Mouse (Mus musculus): ENCODE measurements around the gene Fbxo3. TPM values are rescaled to one million over a fixed set of nuclear protein-coding genes. Genes with fewer than 3 reads are reported as not detected.
"Not testable (repeated sequence)": the region's sequence is repeated elsewhere in the genome, so short reads cannot be mapped to it uniquely, and the experiment has no call there.

Gene Fbxo3
- polyA plus RNA-seq, 1 experiment from 2014 or later: 56.6 TPM

DNA sequence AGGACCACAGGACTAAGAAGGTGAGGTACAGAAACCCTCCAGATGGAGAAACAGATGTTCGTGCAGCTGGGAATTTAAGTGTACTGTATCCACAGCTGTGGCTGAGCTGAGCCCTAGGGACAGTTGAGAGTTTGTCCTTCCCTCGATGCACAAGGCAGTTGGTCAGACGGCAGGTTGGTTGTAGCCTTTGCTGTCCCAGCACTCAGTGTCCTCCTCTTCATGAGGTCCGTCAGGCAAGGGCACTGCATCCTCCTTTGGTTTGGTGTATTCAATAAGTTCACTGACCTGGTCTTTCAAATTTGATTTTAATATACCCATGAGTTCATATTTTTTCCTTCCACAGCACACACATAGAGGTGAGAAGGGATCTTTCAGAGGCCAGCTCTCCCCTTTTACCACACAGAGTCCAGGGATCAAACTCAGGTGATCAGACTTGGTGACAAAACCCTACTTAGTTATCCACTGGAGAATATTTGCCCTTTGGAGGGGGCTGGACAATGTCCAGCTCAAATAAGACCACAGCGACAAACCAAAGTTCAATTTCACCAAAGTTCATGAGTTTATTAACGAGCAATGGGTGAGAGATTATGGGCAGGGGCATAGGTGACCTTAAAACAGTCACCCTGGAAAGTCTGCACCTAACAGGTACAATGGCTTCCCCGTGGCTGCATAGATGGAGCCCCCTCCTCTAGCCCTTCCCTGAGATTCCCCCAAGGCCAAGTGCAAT, 19.6 kb upstream of the Fbxo3 start:
- Histone ChIP-seq H3K9me3 (no peaks in the 10 kb centered on the region), H3K4me1 (no peaks in the 10 kb centered on the region), H3K27ac (no peak overlapping the region), H3K27me3 (peaks cover 7% of the 10 kb centered on the region; the same call in 1 of the 2 replicates), H3K36me3 (no peaks in the 10 kb centered on the region), H3K4me2 (replicated peaks) (no peak overlapping the region), H3K4me3 (no peak overlapping the region), H3K9ac (no peak overlapping the region)
- WGBS: 78% methylated on average over 7 of the region's 7 CpGs
- ATAC-seq (ENCODE audit: low FRiP score, low read depth): no peak

DNA sequence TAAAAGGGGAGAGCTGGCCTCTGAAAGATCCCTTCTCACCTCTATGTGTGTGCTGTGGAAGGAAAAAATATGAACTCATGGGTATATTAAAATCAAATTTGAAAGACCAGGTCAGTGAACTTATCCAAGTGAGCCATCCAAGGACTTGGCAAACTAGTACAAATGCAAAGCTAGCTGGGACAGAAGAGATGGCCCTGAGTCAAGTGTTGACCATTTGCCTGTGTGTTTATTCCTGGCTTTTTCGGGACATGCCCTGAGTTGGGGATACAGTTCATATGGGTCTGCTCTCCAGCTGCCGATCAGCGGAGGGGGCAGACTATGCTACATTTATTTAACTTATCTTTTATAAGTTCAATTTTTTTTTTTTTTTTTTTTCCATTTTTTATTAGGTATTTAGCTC, 18.7 kb upstream of the Fbxo3 start:
- not testable (repeated sequence) for H3K9me3 ChIP-seq; H3K27me3 ChIP-seq; ATAC-seq (ENCODE audit: low FRiP score, low read depth); H3K4me3 ChIP-seq; H3K9ac ChIP-seq; H3K4me1 ChIP-seq; H3K27ac ChIP-seq; H3K4me2 ChIP-seq (replicated peaks); H3K36me3 ChIP-seq
- WGBS: 96% methylated on average over 3 of the region's 3 CpGs

GRCm38 (mm10) chr2:104023096-104023495, 4.4 kb upstream of the Fbxo3 start:
- 74% methylated on average over 7 of the region's 7 CpGs for WGBS
- no peak for ATAC-seq (ENCODE audit: low FRiP score, low read depth)
- H3K4me1 ChIP-seq: 0 out of 2 replicates have a peak, but pooled peaks cover 3% of the 10 kb centered on the region

GRCm38 (mm10) chr2:104024656-104025055, 2.9 kb upstream of the Fbxo3 start:
- H3K4me3 ChIP-seq: no peak overlapping the region
- no peak overlapping the region for H3K9ac ChIP-seq
- WGBS: 83% methylated on average over 4 of the region's 4 CpGs
- no peak for ATAC-seq (ENCODE audit: low FRiP score, low read depth)
- no peaks in the 10 kb centered on the region for H3K9me3 ChIP-seq
- no peaks in the 10 kb centered on the region for H3K36me3 ChIP-seq
- H3K27ac ChIP-seq: no peak overlapping the region
- no peaks in the 10 kb centered on the region for H3K27me3 ChIP-seq
- peaks cover 16% of the 10 kb centered on the region for H3K4me1 ChIP-seq
- H3K4me2 ChIP-seq (replicated peaks): no peak overlapping the region

More at GRCm38 (mm10) chr2:104023096-104023495, 4.4 kb upstream of the Fbxo3 start:
- H3K27ac ChIP-seq: no peak overlapping the region
- no peaks in the 10 kb centered on the region for H3K9me3 ChIP-seq
- no peaks in the 10 kb centered on the region for H3K27me3 ChIP-seq
- H3K4me3 ChIP-seq: no peak overlapping the region
- no peak overlapping the region for H3K9ac ChIP-seq
- H3K4me2 ChIP-seq (replicated peaks): no peak overlapping the region
- no peaks in the 10 kb centered on the region for H3K36me3 ChIP-seq

GRCm38 (mm10) chr2:104028139-104028723, 710 bp downstream of the Fbxo3 start, which contains the start of gene 4931422A03Rik:
Gene 4931422A03Rik, minus strand, starts transcription at chr2:104028361.
- ATAC-seq (ENCODE audit: low FRiP score, low read depth): peak; percentile 51; the same call in 1 of the 2 replicates
- Histone ChIP-seq H3K9ac (peak within 1 kb of the TSS; percentile 97), H3K27me3 (no peaks in the 10 kb centered on the region), H3K27ac (peak within 1 kb of the TSS; percentile 33; the same call in 1 of the 2 replicates), H3K4me3 (peak within 1 kb of the TSS; percentile 97), H3K4me1 (peaks cover 22% of the 10 kb centered on the region), H3K9me3 (no peaks in the 10 kb centered on the region), H3K4me2 (replicated peaks) (peak within 1 kb of the TSS; percentile 85), H3K36me3 (peaks cover 7% of the 10 kb centered on the region)
- under 1% methylated on average over 32 of the region's 32 CpGs for WGBS

GRCm38 (mm10) chr2:104029074-104029473, 1.6 kb downstream of the Fbxo3 start:
- WGBS: 78% methylated on average over 2 of the region's 2 CpGs
- Histone ChIP-seq H3K36me3 (peaks cover 14% of the 10 kb centered on the region), H3K9me3 (no peaks in the 10 kb centered on the region), H3K4me1 (peaks cover 22% of the 10 kb centered on the region), H3K9ac (peak overlapping the region; percentile 97; the same call in 1 of the 2 replicates), H3K4me2 (replicated peaks) (peak overlapping the region; percentile 85), H3K27ac (no peak overlapping the region), H3K4me3 (peak overlapping the region; percentile 97), H3K27me3 (no peaks in the 10 kb centered on the region)
- ATAC-seq (ENCODE audit: low FRiP score, low read depth): no peak

GRCm38 (mm10) chr2:104030381-104030780, 2.9 kb downstream of the Fbxo3 start:
- H3K9me3 ChIP-seq: no peaks in the 10 kb centered on the region
- no peak for ATAC-seq (ENCODE audit: low FRiP score, low read depth)
- no peak overlapping the region for H3K4me3 ChIP-seq
- H3K27me3 ChIP-seq: no peaks in the 10 kb centered on the region
- peaks cover 23% of the 10 kb centered on the region for H3K36me3 ChIP-seq
- 78% methylated on average over 3 of the region's 3 CpGs for WGBS
- H3K27ac ChIP-seq: no peak overlapping the region
- H3K4me1 ChIP-seq: peaks cover 22% of the 10 kb centered on the region
- H3K4me2 ChIP-seq (replicated peaks): no peak overlapping the region
- no peak overlapping the region for H3K9ac ChIP-seq

- ATAC-seq (ENCODE audit: low FRiP score, low read depth): no peak
- Histone ChIP-seq H3K9me3 (no peaks in the 10 kb centered on the region), H3K9ac (no peak overlapping the region), H3K4me2 (replicated peaks) (no peak overlapping the region), H3K36me3 (peaks cover 37% of the 10 kb centered on the region), H3K27me3 (no peaks in the 10 kb centered on the region), H3K4me1 (peaks cover 22% of the 10 kb centered on the region), H3K27ac (no peak overlapping the region), H3K4me3 (no peak overlapping the region)
- 88% methylated on average over 3 of the region's 3 CpGs for WGBS
Observed at GRCm38 (mm10) chr2:104032056-104032455, 4.5 kb downstream of the Fbxo3 start.

DNA sequence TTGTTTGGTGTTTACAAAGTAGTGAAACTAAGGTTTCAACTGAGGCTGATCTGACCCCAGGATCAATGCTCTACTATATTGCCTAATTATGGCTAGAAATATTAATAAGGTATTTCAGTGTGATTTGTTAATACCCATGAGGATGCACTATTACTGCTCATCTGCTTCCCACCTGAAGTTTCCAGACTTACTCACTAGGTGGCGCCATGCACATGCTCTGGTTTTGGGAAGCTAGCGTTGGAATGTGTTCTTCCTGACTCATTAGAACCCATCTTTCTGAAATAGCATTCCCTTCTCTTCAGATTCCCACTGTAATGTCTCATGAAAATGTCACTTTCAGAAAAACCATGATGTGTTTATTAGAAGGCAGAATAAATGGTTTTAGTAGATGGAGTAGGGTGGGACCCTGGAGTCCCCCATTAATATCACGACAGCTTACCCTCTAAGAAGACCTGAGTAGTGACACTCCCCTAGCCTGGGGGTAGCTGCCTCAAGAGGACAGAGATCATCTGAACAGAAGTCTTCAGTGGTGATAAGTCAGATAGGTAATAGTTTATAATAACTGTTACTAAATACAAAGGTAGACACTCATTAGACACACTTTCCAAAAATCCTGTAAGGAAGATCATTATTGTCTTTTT, 7.4 kb downstream of the Fbxo3 start:
- no peak for ATAC-seq (ENCODE audit: low FRiP score, low read depth)
- Histone ChIP-seq H3K4me2 (replicated peaks) (no peak overlapping the region), H3K36me3 (peaks cover 57% of the 10 kb centered on the region), H3K9me3 (no peaks in the 10 kb centered on the region), H3K4me3 (no peak overlapping the region), H3K27me3 (no peaks in the 10 kb centered on the region), H3K9ac (no peak overlapping the region), H3K27ac (no peak overlapping the region), H3K4me1 (peaks cover 3% of the 10 kb centered on the region; the same call in 1 of the 2 replicates)
- 33% methylated on average over 3 of the region's 3 CpGs for WGBS

DNA sequence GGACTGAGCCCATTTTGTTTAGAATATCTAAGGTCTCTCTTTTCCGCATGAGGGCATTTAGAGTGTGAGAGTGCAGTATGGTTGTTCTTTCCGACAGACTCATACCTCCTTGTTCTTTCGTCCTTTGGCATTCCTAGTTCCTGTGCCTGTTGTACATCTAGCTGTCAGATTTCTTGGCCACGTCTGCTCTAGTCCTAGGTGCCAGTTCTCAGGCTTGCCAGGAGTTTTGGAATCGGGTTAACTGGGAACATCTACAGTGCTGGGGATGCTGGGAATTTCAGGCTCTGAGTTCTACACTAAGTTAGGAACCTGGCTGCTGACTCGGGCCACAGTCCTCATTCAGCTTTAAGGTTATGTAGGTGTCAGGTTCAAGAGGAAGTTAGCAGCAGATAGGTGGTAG, 8.1 kb downstream of the Fbxo3 start:
- H3K9me3 ChIP-seq: no peaks in the 10 kb centered on the region
- no peak for ATAC-seq (ENCODE audit: low FRiP score, low read depth)
- H3K4me2 ChIP-seq (replicated peaks): no peak overlapping the region
- no peak overlapping the region for H3K4me3 ChIP-seq
- peaks cover 63% of the 10 kb centered on the region for H3K36me3 ChIP-seq
- H3K9ac ChIP-seq: no peak overlapping the region
- no peaks in the 10 kb centered on the region for H3K27me3 ChIP-seq
- 92% methylated on average over 6 of the region's 6 CpGs for WGBS
- no peaks in the 10 kb centered on the region for H3K4me1 ChIP-seq
- H3K27ac ChIP-seq: no peak overlapping the region

DNA sequence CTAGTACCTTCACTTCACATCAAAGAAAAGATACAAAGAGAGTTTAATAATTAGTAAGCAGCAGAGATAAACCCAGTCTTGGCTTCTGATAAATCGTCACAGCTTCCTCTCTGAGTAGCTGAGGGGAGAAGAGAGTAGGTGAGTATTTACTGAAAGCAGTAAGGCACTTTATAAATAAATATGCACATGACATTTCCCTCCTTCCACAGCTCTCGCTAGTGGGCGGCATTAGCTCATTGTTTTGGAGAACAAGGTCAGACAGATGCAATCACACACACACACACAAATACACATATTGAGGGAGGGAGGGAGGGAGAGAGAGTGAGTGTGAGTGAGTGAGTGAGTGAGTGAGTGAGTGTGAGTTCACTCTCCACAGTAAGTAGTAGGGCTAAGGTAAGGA, 8.8 kb downstream of the Fbxo3 start:
- Histone ChIP-seq H3K4me1 (no peaks in the 10 kb centered on the region), H3K27me3 (no peaks in the 10 kb centered on the region), H3K4me3 (no peak overlapping the region), H3K9me3 (no peaks in the 10 kb centered on the region), H3K9ac (no peak overlapping the region), H3K36me3 (peaks cover 66% of the 10 kb centered on the region), H3K27ac (no peak overlapping the region), H3K4me2 (replicated peaks) (no peak overlapping the region)
- ATAC-seq (ENCODE audit: low FRiP score, low read depth): no peak
- 85% methylated on average over 3 of the region's 3 CpGs for WGBS

GRCm38 (mm10) chr2:104038236-104038635, 10.7 kb downstream of the Fbxo3 start:
- no peaks in the 10 kb centered on the region for H3K9me3 ChIP-seq
- WGBS: 68% methylated on average over 2 of the region's 2 CpGs
- H3K36me3 ChIP-seq: peaks cover 62% of the 10 kb centered on the region
- no peak overlapping the region for H3K4me3 ChIP-seq
- no peak for ATAC-seq (ENCODE audit: low FRiP score, low read depth)
- no peaks in the 10 kb centered on the region for H3K4me1 ChIP-seq
- H3K9ac ChIP-seq: no peak overlapping the region
- no peak overlapping the region for H3K27ac ChIP-seq
- H3K4me2 ChIP-seq (replicated peaks): no peak overlapping the region
- H3K27me3 ChIP-seq: no peaks in the 10 kb centered on the region
